Mouse (Mus musculus) 416B (cell line): ENCODE data around the gene Lrp5.
A peak's percentile ranks its signal among the peaks of the same experiment; 100 is the strongest.

Experiments
- DNase-seq: peaks from one replicate; pipeline ENCODE4 v3.0.0; 2011; ENCODE audit warnings: low read depth

The Lrp5 gene

GRCm38 (mm10) chr19:3654940-3655339 is 31.4 kb downstream of the Lrp5 start:
- peak; percentile 94 for DNase-seq

DNA sequence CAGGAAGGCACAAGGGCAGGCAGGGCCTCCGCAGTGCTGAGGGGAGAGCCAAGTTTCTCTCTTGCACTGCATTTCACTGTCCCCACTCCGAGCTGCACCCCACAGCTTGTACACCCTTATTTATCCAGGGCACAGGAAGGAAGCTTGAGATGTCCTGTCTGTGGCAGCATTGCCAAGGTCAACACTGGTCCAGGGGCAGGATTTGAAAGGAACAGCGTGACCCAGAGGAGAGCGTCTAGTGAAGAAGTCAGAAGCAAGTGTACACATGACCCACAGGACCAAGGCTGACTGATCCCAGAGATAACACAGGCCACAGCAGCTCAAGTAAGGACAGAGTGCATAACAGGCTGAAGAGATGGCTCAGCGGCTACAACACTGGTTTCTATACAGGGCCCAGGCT is 32.3 kb downstream of the Lrp5 start:
- DNase-seq: peak; percentile 89

GRCm38 (mm10) chr19:3653508-3653907 is 32.9 kb downstream of the Lrp5 start:
- DNase-seq: peak; percentile 21

DNA sequence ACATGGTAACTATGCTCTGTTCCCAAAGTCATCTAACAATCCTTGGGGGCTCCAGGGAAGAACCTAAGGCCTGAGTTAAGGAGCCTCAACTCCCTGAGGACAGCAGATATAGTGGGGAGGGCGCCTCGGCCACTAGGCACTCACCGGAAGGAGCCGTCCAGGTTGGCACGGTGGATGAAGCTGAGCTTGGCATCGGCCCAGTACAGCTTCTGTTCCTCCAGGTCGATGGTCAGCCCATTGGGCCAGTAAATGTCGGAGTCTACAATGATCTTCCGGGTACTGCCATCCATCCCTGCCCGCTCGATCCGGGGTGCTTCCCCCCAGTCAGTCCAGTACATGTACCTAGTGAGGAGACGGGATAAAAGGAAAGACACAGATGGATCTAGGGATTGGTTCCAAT is 34.4 kb downstream of the Lrp5 start:
- DNase-seq: no peak

DNA sequence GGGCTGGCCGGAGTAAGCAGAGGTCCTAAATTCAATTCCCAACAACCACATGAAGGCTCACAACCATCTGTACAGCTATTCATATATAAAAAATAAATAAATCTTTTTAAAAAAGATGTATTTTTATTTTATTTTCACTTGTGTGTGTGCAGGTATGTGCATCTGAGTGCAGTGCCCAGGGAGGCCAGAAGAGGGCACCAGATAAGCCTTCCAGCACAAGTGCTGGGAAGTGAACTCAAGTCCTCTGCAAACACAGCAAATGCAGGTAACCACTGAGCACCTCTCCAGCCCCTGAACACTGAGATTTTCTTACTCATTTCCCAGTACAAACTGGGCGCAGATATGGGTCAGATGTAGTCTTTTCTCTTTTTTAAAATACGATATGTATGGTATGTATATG is 35.1 kb downstream of the Lrp5 start:
- DNase-seq: peak; percentile 46

GRCm38 (mm10) chr19:3650448-3650847 is 35.9 kb downstream of the Lrp5 start:
- DNase-seq: no peak

DNA sequence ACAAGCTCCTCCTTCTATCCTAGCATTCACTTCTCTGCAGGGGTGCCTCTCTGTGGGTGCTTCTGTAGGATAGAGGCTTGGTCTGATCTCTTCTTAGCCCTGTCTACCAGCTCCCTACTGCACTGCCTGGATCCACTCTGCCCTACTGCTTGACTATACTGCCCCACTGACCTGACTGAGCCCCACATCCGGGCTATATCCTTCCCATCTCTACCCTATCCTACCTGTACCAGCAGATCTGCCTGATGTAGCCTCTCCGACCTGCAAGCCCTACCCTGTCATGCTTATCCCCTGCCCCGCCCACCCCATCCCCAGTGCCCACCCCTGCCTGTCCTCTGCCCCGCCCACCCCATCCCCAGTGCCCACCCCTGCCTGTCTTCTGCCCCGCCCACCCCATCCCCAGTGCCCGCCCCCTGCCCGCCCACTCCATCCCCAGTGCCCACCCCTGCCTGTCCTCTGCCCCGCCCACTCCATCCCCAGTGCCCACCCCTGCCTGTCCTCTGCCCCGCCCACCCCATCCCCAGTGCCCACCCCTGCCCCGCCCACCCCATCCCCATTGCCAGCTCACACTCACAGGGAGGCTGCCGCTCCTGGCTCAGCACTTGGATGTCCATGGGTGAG is 37.4 kb downstream of the Lrp5 start:
- DNase-seq: no peak

DNA sequence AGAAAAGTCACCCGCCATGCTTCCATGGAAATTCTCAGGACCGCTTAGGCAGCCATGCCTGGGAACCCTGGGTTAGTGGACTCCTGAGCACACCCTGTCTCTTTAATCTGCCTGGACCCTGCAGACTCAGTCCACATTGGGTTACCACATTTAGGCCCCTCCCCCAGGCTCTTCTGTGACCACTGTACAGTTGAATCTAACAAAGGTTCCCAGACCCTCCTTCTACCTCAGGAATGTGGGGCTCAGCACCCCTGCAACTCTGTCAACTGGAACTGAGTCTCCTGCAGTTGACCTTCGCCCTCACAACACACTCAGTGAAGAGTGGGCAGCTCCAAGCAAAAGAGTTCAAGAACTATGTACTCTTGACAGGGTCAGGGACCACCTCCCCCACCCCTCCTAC is 38.4 kb downstream of the Lrp5 start:
- DNase-seq: no peak

DNA sequence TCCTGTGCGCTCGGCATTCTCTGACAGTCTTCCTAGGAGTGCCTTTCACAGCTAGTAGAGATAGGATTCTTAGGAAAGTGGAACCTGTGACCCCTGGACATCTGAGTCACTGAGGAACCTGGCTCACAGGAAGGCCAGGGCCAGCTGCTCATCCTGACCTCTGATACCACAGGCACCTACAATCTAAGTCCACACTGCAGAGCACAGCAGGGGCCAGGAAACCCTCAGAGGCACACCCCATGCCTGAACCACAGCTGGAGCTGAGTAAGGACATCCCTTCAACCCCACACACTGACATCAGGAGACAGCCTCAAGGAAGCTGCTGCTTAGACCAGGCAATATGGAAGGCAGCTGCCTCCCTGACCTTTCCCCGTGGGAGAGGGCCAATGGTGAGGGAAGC is 40.6 kb downstream of the Lrp5 start:
- DNase-seq: peak; percentile 71

DNA sequence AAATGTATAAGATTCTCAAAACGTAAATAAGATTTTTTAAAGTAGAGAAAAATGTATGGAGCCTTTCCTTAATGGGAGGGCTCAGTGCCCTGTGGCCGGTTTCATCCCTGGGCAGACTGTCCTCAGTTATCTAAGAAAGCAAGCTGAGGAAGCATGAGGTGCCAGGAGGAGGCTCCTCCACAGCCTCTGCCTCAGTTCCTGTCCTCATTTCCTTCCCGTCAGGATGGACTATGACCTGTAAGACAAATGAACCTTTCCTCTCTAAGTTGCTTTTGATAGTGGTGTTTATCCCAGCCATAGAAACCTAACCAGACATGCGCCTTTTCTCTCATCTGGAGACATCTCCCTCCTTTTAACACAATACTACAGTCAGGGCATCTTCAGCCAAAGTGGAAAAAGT is 41.0 kb downstream of the Lrp5 start:
- DNase-seq: no peak

DNA sequence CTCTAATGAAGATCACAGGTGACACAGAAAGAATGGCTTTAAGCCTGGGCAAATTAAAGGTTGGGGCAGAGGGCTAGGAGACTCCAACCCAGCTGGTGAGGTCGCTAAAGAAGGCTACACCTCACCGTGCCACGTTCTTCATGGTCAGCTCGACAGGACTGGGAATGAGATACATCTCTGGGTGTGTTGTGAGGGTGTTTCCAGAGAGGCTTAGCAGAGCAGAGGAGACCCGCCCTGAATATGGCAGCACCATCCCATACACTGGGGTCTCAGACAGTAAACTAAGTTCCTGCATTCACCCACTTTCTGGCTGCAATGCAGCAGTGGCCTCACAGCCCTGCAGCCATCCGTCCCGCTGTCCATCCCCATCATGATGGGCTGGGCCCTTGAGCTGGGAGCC is 46.8 kb downstream of the Lrp5 start:
- no peak for DNase-seq

DNA sequence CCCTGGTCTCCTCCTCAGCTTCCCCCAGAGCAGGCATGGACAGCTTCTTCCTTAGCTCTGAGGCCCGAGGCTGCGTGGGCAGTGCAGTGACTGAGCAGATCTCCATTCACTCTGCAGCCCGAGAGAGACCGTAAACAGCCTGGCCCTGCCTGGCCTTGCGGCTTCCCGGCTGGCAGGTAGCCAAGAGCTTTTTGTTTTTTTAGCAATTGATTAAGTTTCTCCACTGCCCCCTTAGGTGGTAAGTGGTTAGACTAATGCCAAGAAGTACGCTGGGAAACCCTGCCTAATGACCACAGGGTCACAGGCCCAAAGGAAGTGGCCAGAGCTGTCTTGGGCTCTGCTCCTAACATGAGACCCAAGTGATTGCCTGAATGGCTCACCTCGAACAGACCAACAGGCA is 47.7 kb downstream of the Lrp5 start:
- peak; percentile 99 for DNase-seq

- DNase-seq: no peak
These were observed 54.3 kb downstream of the Lrp5 start for GRCm38 (mm10) chr19:3632018-3632417.

DNA sequence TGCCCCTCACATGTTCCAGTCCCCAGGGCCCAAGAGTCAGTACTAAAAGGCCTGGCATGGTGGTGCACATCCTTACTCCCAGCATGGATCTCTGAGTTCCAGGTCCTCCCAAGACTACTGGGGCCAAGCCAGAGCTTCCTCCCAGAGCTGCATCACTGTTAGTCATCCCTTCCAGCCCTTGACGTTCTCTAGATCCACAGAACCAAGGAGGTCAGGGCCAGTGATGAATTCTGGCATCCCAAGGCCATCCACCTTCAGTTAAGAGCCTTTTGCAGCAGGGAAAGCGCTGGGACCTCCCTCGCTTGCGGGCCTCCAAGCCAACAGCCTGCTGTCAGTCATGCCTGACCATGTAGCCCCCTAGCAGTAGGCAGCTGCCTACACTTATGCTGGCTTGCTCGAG is 54.9 kb downstream of the Lrp5 start:
- DNase-seq: no peak

GRCm38 (mm10) chr19:3630486-3630885 is 55.9 kb downstream of the Lrp5 start:
- no peak for DNase-seq

- DNase-seq: no peak
These were observed 56.3 kb downstream of the Lrp5 start for GRCm38 (mm10) chr19:3630027-3630426.

DNA sequence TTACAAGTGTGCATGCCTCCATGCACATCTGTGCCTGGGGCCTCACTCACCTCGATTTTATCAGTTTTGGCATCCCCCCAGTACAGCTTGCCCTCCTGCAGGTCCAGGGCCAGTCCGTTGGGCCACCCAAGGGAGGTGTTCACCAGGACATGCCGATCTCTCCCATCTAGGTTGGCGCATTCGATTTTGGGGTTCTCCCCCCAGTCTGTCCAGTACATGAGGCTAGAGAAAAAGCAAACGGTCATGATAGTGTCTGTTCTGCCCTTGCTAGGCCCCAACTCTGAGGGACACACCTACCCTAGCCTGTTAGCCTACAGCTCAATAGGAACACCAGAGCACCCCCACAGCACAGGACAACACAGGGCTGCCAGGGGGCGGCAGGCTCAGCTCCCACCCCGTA is 58.1 kb downstream of the Lrp5 start:
- DNase-seq: no peak

DNA sequence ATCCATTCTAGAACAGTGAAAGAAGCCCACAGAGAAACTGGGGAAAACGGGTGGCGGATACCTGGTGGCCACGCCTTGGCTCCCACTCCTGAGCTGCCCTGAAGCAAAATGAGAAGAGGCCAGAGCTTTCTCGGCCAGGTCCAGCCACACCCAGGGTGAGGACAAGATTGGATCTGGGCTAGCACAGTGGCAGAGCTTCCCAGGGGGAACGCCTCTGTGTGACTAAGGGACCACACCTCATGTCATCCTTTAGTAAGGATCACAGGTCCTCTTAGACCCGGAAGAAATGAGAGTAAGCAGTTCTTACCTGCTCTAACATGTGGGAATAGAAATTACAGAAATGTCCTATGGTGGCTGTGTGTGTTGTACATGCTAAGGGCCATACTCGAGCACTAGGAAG is 61.3 kb downstream of the Lrp5 start:
- DNase-seq: no peak

GRCm38 (mm10) chr19:3623824-3624223 is 62.5 kb downstream of the Lrp5 start:
- DNase-seq: peak; percentile 70

DNA sequence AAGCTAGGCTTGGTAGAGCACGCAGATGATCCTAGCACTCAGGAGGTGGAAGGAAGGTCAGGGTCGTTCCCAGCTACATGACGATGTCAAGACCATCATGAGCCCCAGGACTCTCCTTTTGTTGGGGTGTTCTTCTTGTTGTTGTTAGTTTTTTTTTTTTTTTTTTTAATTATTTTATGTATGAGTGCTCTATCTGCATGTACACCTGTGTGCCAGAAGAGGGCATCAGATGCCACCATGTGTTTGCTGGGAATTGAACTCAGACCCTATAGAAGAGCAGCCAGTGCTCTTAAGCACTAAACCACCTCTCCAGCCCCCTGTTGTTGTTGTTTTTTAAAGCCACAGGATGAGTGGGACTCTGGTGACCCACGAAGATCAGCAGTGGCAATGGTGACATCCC is 63.1 kb downstream of the Lrp5 start:
- peak; percentile 57 for DNase-seq

DNA sequence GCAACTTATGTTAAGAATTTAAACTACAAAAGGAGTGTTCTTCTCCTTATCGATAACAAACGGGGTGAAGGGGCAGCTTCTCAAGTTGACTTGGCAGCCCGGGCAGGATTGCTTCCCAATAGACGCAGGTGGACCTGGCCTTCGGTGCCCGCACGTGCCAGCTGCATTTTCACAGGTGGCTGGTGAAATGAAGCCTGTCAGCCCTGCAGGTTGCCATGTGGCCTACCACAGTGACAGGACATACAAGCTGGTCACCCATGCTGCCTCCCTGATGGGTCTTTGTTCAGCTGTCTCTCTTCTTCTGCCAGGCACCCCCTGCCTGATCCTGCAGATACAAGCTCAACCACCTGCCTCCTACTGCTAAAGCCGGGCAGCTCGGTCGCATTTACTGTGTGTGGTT is 65.5 kb downstream of the Lrp5 start:
- no peak for DNase-seq

DNA sequence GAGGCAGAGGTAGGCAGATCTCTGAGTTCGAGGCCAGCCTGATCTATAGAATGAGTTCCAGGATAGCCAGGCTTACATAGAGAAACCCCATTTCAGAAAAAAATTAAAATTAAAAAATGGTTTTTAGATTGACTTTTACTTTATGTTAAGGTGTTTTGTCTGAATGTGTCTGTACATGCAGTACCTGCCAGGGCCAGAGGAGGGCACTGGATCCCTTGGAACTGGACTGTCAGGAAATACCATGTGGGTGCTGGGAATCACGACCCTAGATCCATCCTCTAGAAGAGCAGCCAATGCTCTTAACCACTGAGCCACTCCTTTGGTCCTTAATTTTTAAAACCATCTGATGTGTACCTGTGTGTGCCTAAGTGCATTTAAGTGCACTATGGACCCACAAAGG is 67.0 kb downstream of the Lrp5 start:
- DNase-seq: peak; percentile 26

DNA sequence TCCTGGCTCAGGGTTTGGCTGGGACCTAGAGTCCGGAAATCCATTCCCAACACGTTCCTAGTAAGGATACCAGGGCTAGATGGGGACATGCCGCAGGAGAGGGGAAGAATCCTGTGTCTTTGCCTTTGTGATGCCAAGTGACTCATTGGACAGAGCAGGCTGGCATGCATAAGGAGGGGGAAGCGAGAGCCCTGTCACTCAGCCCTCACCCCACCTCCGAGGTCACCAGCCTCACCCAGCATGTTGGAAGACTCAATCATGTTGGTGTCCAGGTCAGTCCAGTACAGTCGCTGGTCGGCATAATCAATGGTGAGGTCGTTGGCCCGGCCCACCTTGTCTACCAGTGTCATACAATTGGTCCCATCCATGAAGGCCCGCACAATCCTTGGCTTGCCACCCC is 72.4 kb downstream of the Lrp5 start:
- no peak for DNase-seq

GRCm38 (mm10) chr19:3612534-3613273 is 73.7 kb downstream of the Lrp5 start:
- DNase-seq: no peak
